8 mouse cellular contexts compared by ENCODE assay signal in the genomic region with DNA sequence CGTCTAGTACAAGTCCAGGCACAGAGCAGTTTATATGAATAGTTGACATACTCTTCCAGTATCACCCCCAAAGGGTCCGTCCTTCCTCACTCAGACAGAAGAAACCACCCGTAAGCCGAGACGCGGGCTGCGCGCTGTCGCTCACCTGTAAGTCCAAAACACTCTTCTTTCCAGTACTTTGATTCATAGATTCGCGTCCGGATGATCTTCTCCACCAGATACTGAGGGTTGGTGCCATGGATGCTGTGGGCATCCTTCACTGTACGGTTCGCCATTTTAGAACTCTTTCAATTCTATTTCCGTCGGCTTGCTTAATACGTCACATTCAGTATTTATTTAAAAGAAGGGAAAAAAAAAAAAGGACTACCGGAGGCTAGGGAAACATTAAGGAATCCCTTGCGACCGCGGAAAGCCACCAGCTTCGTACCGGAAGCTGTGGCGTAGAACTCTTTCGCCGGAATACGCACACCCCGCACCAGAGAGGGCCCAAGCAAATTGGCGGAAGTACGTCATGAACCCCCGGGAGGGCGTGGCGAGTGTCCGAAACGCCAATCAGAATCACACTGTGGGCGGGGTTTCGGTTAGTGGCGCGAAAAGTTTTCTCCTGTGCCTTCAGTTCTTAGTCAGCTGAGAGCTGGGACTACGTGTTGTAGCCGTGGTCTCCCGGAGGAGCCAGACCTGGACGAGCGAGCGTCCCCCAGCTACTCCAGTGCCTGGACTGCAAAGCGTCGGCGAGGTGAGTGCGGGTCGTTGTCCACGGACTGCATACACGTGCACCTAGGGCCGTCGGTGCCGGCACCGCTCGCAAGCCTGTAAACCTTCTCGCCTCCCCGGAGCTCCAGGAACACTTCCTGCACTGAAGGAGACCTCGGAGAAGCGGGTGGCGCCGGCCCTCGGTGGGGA. TPM values are rescaled to one million over a fixed set of nuclear protein-coding genes. Genes with fewer than 3 reads are reported as not detected.
DNase-seq lines count a peak whose midpoint lies in the region; ATAC-seq and TF ChIP-seq lines count a peak whose summit lies in the region.

A gene (minus strand): TSS at position 497 of the 903 bp plus-strand sequence.
A gene (plus strand): TSS at position 584 of the 903 bp plus-strand sequence.

- peaks cover 7 to 16% of the 10 kb centered on the region in 2 experiments; a peak in 3 of 4 replicates for H3K36me3 ChIP-seq in MEL (ENCODE audit: control insufficient read depth in 1 of 2, insufficient read depth in 2 of 2, low read length in 2 of 2)
- H3K36me3 ChIP-seq in forebrain, postnatal 0 days (ENCODE audit: insufficient read depth) = peaks cover 11% of the 10 kb centered on the region; the same call in 1 of the 2 replicates
- peaks cover 18% of the 10 kb centered on the region for H3K36me3 ChIP-seq in lung, embryonic 15.5 days

- peak within 1 kb of the TSS; percentile 91 for H3K27ac ChIP-seq in MEL (ENCODE audit: control insufficient read depth, low read depth, low read length)
- H3K27ac ChIP-seq in cerebellum, adult 2 months (ENCODE audit: insufficient read depth, low read length) = peak within 1 kb of the TSS; percentile 35; the same call in 1 of the 2 replicates
- H3K27ac ChIP-seq in forebrain, postnatal 0 days (ENCODE audit: low read depth, low read length) = peak within 1 kb of the TSS; percentile 72
- peak within 1 kb of the TSS; percentile 82 for H3K27ac ChIP-seq in lung, embryonic 15.5 days

- peak within 1 kb of the TSS; percentile 97 for H3K9ac ChIP-seq in MEL (ENCODE audit: control insufficient read depth, low read depth, low read length, poor library complexity, severe bottlenecking)
- peak within 1 kb of the TSS; percentile 72 for H3K9ac ChIP-seq in forebrain, postnatal 0 days
- peak within 1 kb of the TSS; percentile 67 for H3K9ac ChIP-seq in lung, embryonic 15.5 days

- no peaks in the 10 kb centered on the region for H3K9me3 ChIP-seq in MEL (replicated peaks; ENCODE audit: insufficient read depth, low read length)
- H3K9me3 ChIP-seq in forebrain, postnatal 0 days (ENCODE audit: low read length) = no peaks in the 10 kb centered on the region
- H3K9me3 ChIP-seq in lung, embryonic 15.5 days = no peaks in the 10 kb centered on the region

- H3K4me2 ChIP-seq in forebrain, postnatal 0 days (ENCODE audit: low read depth) = peak within 1 kb of the TSS; percentile 96
- peak within 1 kb of the TSS; percentile 90 for H3K4me2 ChIP-seq in lung, embryonic 15.5 days

- H3K4me1 ChIP-seq in MEL (ENCODE audit: control insufficient read depth in 1 of 2, insufficient read depth in 2 of 2, low read length in 2 of 2) = peaks cover 0 to 10% of the 10 kb centered on the region in 2 experiments; a peak in 1 of 4 replicates
- no peaks in the 10 kb centered on the region for H3K4me1 ChIP-seq in cerebellum, adult 2 months (ENCODE audit: control insufficient read depth, insufficient read depth, low read length)
- H3K4me1 ChIP-seq in forebrain, postnatal 0 days (ENCODE audit: insufficient read depth) = peaks cover 9% of the 10 kb centered on the region
- H3K4me1 ChIP-seq in lung, embryonic 15.5 days = peaks cover 21% of the 10 kb centered on the region

- peak; percentile 86 to 98 for TF ChIP-seq POLR2A in MEL (IDR thresholded peaks at IDR 0.05; ENCODE audit: control insufficient read depth in 1 of 2, insufficient read depth in 1 of 2, low read depth in 1 of 2, low read length in 2 of 2, poor library complexity in 1 of 2)
- TF ChIP-seq POLR2A in cerebellum, adult 2 months (IDR thresholded peaks at IDR 0.05; ENCODE audit: borderline replicate concordance, insufficient read depth, low read length) = peak; percentile 77; the same call in 1 of the 2 replicates

- TF ChIP-seq CTCF in MEL (IDR thresholded peaks at IDR 0.05 in 2 of 3, conservative IDR thresholded peaks at IDR 0.05 in 1 of 3; ENCODE audit: control insufficient read depth in 1 of 3, insufficient read depth in 1 of 3, low read depth in 2 of 3, low read length in 3 of 3, poor library complexity in 1 of 3, severe bottlenecking in 1 of 3) = no peak
- TF ChIP-seq CTCF in cerebellum, adult 2 months (IDR thresholded peaks at IDR 0.05; ENCODE audit: borderline replicate concordance, insufficient read depth, low read depth, low read length) = no peak
- no peak for TF ChIP-seq CTCF in forebrain, postnatal 0 days (IDR thresholded peaks at IDR 0.05; ENCODE audit: low read depth)

- peak; percentile 99 for ATAC-seq in forebrain, postnatal 0 days
- peak; percentile 99 for ATAC-seq in lung, embryonic 15.5 days (ENCODE audit: borderline replicate concordance, extremely low read depth, low FRiP score, low TSS enrichment)

- peak; percentile 99 for DNase-seq in MEL (ENCODE audit: low read depth, low spot score)
- peak; percentile 96 to 97 for DNase-seq in cerebellum, adult 2 months
- DNase-seq in forebrain, postnatal 0 days = peak; percentile 98
- DNase-seq in heart, postnatal 4 days = peak; percentile 98
- DNase-seq in layer of hippocampus, adult 8-10 months (ENCODE audit: low spot score in 2 of 2) = peak; percentile 94 to 97
- DNase-seq in ovary, adult 18-20 months (ENCODE audit: low spot score) = peak; percentile 92
- peak; percentile 97 for DNase-seq in thymus, postnatal 0 days (ENCODE audit: low spot score)

- peaks cover 51% of the 10 kb centered on the region for H3K79me2 ChIP-seq in MEL (ENCODE audit: control insufficient read depth, insufficient read depth, low read length, poor library complexity)

- WGBS in cerebellum, adult 2 months = under 1% methylated on average over 64 of the region's 64 CpGs
- 1% methylated on average over 64 of the region's 64 CpGs for WGBS in forebrain, postnatal 0 days
- under 1% methylated on average over 64 of the region's 64 CpGs for WGBS in lung, embryonic 15.5 days

- no peak for TF ChIP-seq EP300 in MEL (IDR thresholded peaks at IDR 0.05; ENCODE audit: low read depth in 1 of 2, low read length in 2 of 2)

- TF ChIP-seq RAD21 in MEL (IDR thresholded peaks at IDR 0.05; ENCODE audit: low read depth, low read length) = no peak

- H3K4me3 ChIP-seq in MEL (ENCODE audit: control insufficient read depth in 1 of 2, insufficient read depth in 1 of 2, low read depth in 2 of 2, low read length in 2 of 2) = peak within 1 kb of the TSS; percentile 78 to 80
- peak within 1 kb of the TSS; percentile 90 for H3K4me3 ChIP-seq in cerebellum, adult 2 months (replicated peaks; ENCODE audit: insufficient read depth, low read depth, low read length)
- peak within 1 kb of the TSS; percentile 91 for H3K4me3 ChIP-seq in forebrain, postnatal 0 days (ENCODE audit: low read depth, low read length)
- H3K4me3 ChIP-seq in lung, embryonic 15.5 days = peak within 1 kb of the TSS; percentile 85

- H3K27me3 ChIP-seq in MEL (ENCODE audit: control insufficient read depth in 1 of 2, insufficient read depth in 2 of 2, low read length in 2 of 2) = no peaks in the 10 kb centered on the region
- no peaks in the 10 kb centered on the region for H3K27me3 ChIP-seq in cerebellum, adult 2 months (ENCODE audit: control insufficient read depth, insufficient read depth, low read length)
- no peaks in the 10 kb centered on the region for H3K27me3 ChIP-seq in forebrain, postnatal 0 days (ENCODE audit: insufficient read depth, low read length)
- H3K27me3 ChIP-seq in lung, embryonic 15.5 days = no peaks in the 10 kb centered on the region

TF ChIP-seq in MEL, 35 proteins besides CTCF, POLR2A, EP300 and RAD21 (continues in another document):
- peak; percentile 55; the same call in 1 of the 2 replicates for TF ChIP-seq ETS1 (IDR thresholded peaks at IDR 0.05; ENCODE audit: low read depth, low read length)
- TF ChIP-seq USF2 (IDR thresholded peaks at IDR 0.05; ENCODE audit: borderline replicate concordance in 1 of 2, insufficient read depth in 1 of 2, low read depth in 1 of 2, low read length in 2 of 2) = no peak
- TF ChIP-seq POLR2AphosphoS2 (IDR thresholded peaks at IDR 0.05; ENCODE audit: low read length) = peak; percentile 87
- peak; percentile 91 for TF ChIP-seq MXI1 (IDR thresholded peaks at IDR 0.05; ENCODE audit: low read depth, low read length)
- no peak for TF ChIP-seq SMC3 (IDR thresholded peaks at IDR 0.05; ENCODE audit: low read depth, low read length)
- no peak for TF ChIP-seq JUND (IDR thresholded peaks at IDR 0.05; ENCODE audit: low read depth, low read length)
- peak; percentile 98 for TF ChIP-seq E2F4 (IDR thresholded peaks at IDR 0.05; ENCODE audit: borderline replicate concordance, low read depth, low read length)
- no peak for TF ChIP-seq GABPA (IDR thresholded peaks at IDR 0.05; ENCODE audit: low read depth, low read length)
- peak; percentile 90 for TF ChIP-seq TBP (IDR thresholded peaks at IDR 0.05; ENCODE audit: low read depth, low read length)
- TF ChIP-seq SIN3A (IDR thresholded peaks at IDR 0.05; ENCODE audit: low read length) = peak; percentile 95
- TF ChIP-seq MAFK (IDR thresholded peaks at IDR 0.05; ENCODE audit: borderline replicate concordance, low read depth, low read length) = no peak
- peak; percentile 57 for TF ChIP-seq TCF12 (IDR thresholded peaks at IDR 0.05; ENCODE audit: low read depth, low read length)

RNA-seq across cellular contexts. Expression of the first gene that starts in this region (rescaled TPM):
- 56.2 and 71.8 TPM in 2 replicates for total RNA-seq in MEL (2012; rRNA removed)
- polyA plus RNA-seq in MEL (2012; ENCODE audit: insufficient read depth in 1 of 2, insufficient read length in 2 of 2, low read depth in 1 of 2, low replicate concordance in 2 of 2, missing spikeins in 1 of 2) = 10 to 100 TPM in 1 of 2 experiments, not detected in 1; 66.8 TPM
- polyA plus RNA-seq in cerebellum, adult 2 months (2012; rRNA removed) = 31.8 and 34.6 TPM in 2 replicates
- total RNA-seq in forebrain, postnatal 0 days (2014; rRNA removed) = 63.1 and 66.0 TPM in 2 replicates
- 68.7 and 69.2 TPM in 2 replicates for polyA plus RNA-seq in forebrain, postnatal 0 days (2015; fragmentation: Nextera tagmentation; extraction: Ambion mirVana)
- total RNA-seq in heart, postnatal 4 days (2021) = 10 to 100 TPM; 33.9 to 35.0 TPM
- total RNA-seq in layer of hippocampus, adult 8-10 months (2022) = 10 to 100 TPM; 26.5 to 30.1 (median 29.1) TPM
- polyA plus RNA-seq in lung, embryonic 15.5 days (2015; fragmentation: Nextera tagmentation; extraction: Ambion mirVana) = 90.2 and 90.9 TPM in 2 replicates
- 96.5 and 102 TPM in 2 replicates for polyA plus RNA-seq in thymus, postnatal 0 days (2015; fragmentation: Nextera tagmentation; extraction: Ambion mirVana)

RNA-seq across cellular contexts. Expression of the second gene that starts in this region (rescaled TPM):
- total RNA-seq in MEL (2012; rRNA removed) = 22.2 and 24.4 TPM in 2 replicates
- polyA plus RNA-seq in MEL (2012; ENCODE audit: insufficient read depth in 1 of 2, insufficient read length in 2 of 2, low read depth in 1 of 2, low replicate concordance in 2 of 2, missing spikeins in 1 of 2) = 10 to 100 TPM in 1 of 2 experiments, not detected in 1; 26.8 TPM
- 0.11 and 0.18 TPM in 2 replicates for polyA plus RNA-seq in cerebellum, adult 2 months (2012; rRNA removed)
- 0.46 and 1.5 TPM in 2 replicates for total RNA-seq in forebrain, postnatal 0 days (2014; rRNA removed)
- 0.58 and 0.85 TPM in 2 replicates for polyA plus RNA-seq in forebrain, postnatal 0 days (2015; fragmentation: Nextera tagmentation; extraction: Ambion mirVana)
- 1 to 10 TPM; 3.4 to 4.3 TPM for total RNA-seq in heart, postnatal 4 days (2021)
- total RNA-seq in layer of hippocampus, adult 8-10 months (2022) = under 1 TPM in 3 of 4 experiments, not detected in 1; 0.10 to 0.24 (median 0.16) TPM
- 10.5 and 10.8 TPM in 2 replicates for polyA plus RNA-seq in lung, embryonic 15.5 days (2015; fragmentation: Nextera tagmentation; extraction: Ambion mirVana)
- polyA plus RNA-seq in thymus, postnatal 0 days (2015; fragmentation: Nextera tagmentation; extraction: Ambion mirVana) = 13.8 and 15.3 TPM in 2 replicates

Comparison
In these comparisons a context has a peak if more than half of its experiments do, and no peak if none do; other contexts are left out.
1. Peak in every context shown above with its lines: DNase-seq, ATAC-seq, H3K4me3 ChIP-seq and H3K27ac ChIP-seq.
2. H3K27ac ChIP-seq: peak in every context shown above with its lines; median percentile 91 in MEL; 82 in lung, embryonic 15.5 days; 72 in forebrain, postnatal 0 days; 35 in cerebellum, adult 2 months.